Mouse (Mus musculus) gastrocnemius, adult 18-20 months (tissue): ENCODE measurements around the gene Epb41l1. TPM values are rescaled to one million over a fixed set of nuclear protein-coding genes. Genes with fewer than 3 reads are reported as not detected.

ENCODE experiments used
- DNase-seq: peaks from one replicate; pipeline ENCODE4 v3.0.0; 2021; ENCODE audit warnings: low spot score
- total RNA-seq, 2 experiments: library from RNA; stranded (reverse); gene quantifications; 2 replicates each; pipeline ENCODE4 v1.2.3; 2021

Epb41l1 gene
- total RNA-seq, 2 experiments from 2014 or later: 4.6 to 4.8 TPM

- peak; percentile 16 for DNase-seq
Measured at GRCm38 (mm10) chr2:156529726-156530125, 109.0 kb downstream of the Epb41l1 start.

GRCm38 (mm10) chr2:156533160-156533559 lies 112.5 kb downstream of the Epb41l1 start:
- no peak for DNase-seq

- DNase-seq: no peak
Measured at GRCm38 (mm10) chr2:156538817-156539555, 118.3 kb downstream of the Epb41l1 start.

- DNase-seq: no peak
Measured at GRCm38 (mm10) chr2:156540991-156541390, 120.3 kb downstream of the Epb41l1 start.

GRCm38 (mm10) chr2:156542410-156542809 lies 121.7 kb downstream of the Epb41l1 start:
- DNase-seq: no peak

- no peak for DNase-seq
Measured at GRCm38 (mm10) chr2:156543804-156544203, 123.1 kb downstream of the Epb41l1 start.

- peak; percentile 81 for DNase-seq
Measured at GRCm38 (mm10) chr2:156547123-156547891, 126.6 kb downstream of the Epb41l1 start, which contains the start of gene Aar2. TSS of gene Aar2 (plus strand) at chr2:156547584.

GRCm38 (mm10) chr2:156552421-156552820 lies 131.7 kb downstream of the Epb41l1 start:
- DNase-seq: no peak

- DNase-seq: no peak
Measured at GRCm38 (mm10) chr2:156561808-156562207, 141.1 kb downstream of the Epb41l1 start.

- peak; percentile 12 for DNase-seq
Measured at GRCm38 (mm10) chr2:156563557-156563956, 142.8 kb downstream of the Epb41l1 start.

- peak; percentile 30 for DNase-seq
Measured at GRCm38 (mm10) chr2:156566512-156566911, 145.8 kb downstream of the Epb41l1 start.

- DNase-seq: no peak
Measured at GRCm38 (mm10) chr2:156568647-156569046, 147.9 kb downstream of the Epb41l1 start.

GRCm38 (mm10) chr2:156569261-156569660 lies 148.6 kb downstream of the Epb41l1 start:
- DNase-seq: no peak

- DNase-seq: no peak
Measured at GRCm38 (mm10) chr2:156571521-156571920, 150.8 kb downstream of the Epb41l1 start.

GRCm38 (mm10) chr2:156576850-156577587 lies 156.3 kb downstream of the Epb41l1 start:
- no peak for DNase-seq

- no peak for DNase-seq
Measured at GRCm38 (mm10) chr2:156580507-156580906, 159.8 kb downstream of the Epb41l1 start.

GRCm38 (mm10) chr2:156581244-156581643 lies 160.5 kb downstream of the Epb41l1 start:
- no peak for DNase-seq

GRCm38 (mm10) chr2:156582887-156583286 lies 162.2 kb downstream of the Epb41l1 start:
- no peak for DNase-seq

GRCm38 (mm10) chr2:156584154-156584796 lies 163.6 kb downstream of the Epb41l1 start:
- no peak for DNase-seq

- DNase-seq: no peak
Measured at GRCm38 (mm10) chr2:156584797-156585471, 164.2 kb downstream of the Epb41l1 start.

- DNase-seq: no peak
Measured at GRCm38 (mm10) chr2:156589481-156589880, 168.8 kb downstream of the Epb41l1 start.
